Mouse (Mus musculus) heart, adult 2 months (tissue): ENCODE measurements around the gene Ablim2.

Source experiments
- EP300 ChIP-seq: fragments of 200-500 bp; IDR thresholded peaks from 2 replicates; pipeline ENCODE4 v1.6.1; 2011; ENCODE audit warnings: low read depth, low read length, control low read depth; ENCODE audit not compliant: insufficient read depth
- POLR2A ChIP-seq: fragments of 200-500 bp; IDR thresholded peaks from 2 replicates; pipeline ENCODE4 v1.6.1; 2011; ENCODE audit warnings: mild to moderate bottlenecking, low read depth, low read length, control low read depth; ENCODE audit not compliant: insufficient read depth

DNA sequence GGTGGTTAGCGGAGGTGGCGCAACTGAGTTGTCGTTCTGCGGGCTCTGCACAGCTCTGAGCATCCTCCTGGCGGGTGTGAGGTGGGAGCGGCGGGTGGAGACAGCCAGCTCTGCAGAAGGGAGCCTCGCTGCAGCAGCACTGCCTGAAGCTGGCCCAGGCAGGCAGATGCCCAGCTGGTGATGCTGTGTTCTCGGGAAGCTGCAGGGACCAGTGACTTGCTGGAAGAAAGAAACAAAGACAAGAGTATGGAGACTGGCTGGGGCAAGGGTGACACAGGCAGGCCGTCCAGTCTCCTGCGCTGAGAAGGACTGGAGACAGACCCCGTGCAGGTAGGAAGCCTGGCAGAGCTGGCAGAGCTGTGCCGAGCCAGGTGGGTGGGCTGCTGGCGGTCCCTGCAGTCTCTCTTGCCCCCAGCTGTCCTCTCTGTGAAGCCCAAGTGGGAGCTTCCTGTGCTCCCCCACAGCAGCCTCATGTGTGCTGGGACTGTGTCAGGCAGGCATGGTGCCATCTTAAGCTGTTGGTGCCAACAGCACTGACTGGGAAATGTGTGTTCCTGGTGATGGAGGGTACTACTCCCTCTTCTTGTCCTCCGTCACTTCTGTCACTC lies 56.8 kb downstream of the Ablim2 start:
- TF ChIP-seq POLR2A (no peak), EP300 (no peak)
